Comparison of ENCODE assay signal across 11 mouse cellular contexts in genomic region chr4:55049938-55050610, GRCm38 (mm10).
DNase-seq lines count a peak whose midpoint lies in the region; ATAC-seq lines count a peak whose summit lies in the region.
"Had no signal": no experiment of that assay in that cellular context is flagged by ENCODE, and none has a peak within 500 bp of the region (broad histone marks: within the 10 kb centered on the region; RNA-seq: fewer than 3 reads in every experiment).

No protein-coding gene starts in this region.

- 78% methylated on average over 16 of the region's 16 CpGs for WGBS in forebrain, embryonic 12.5 days
- WGBS in forebrain, embryonic 11.5 days, result 84% methylated on average over 16 of the region's 16 CpGs
- WGBS in hindbrain, embryonic 16.5 days, result 46% methylated on average over 16 of the region's 16 CpGs

- no peak for ATAC-seq in forebrain, embryonic 12.5 days (ENCODE audit: low FRiP score)
- ATAC-seq in forebrain, embryonic 11.5 days (replicated peaks; ENCODE audit: low FRiP score), result no peak
- peak; percentile 60 for ATAC-seq in hindbrain, embryonic 16.5 days

- H3K4me2 ChIP-seq in forebrain, embryonic 12.5 days, result no peak overlapping the region
- H3K4me2 ChIP-seq in forebrain, embryonic 11.5 days (ENCODE audit: low read depth, low read length, severe bottlenecking), result no peak overlapping the region
- no peak overlapping the region for H3K4me2 ChIP-seq in hindbrain, embryonic 16.5 days (ENCODE audit: low read length)

- DNase-seq in forebrain, embryonic 11.5 days (ENCODE audit: low spot score), result no peak
- peak; percentile 59 to 62 for DNase-seq in right cerebral cortex, postnatal 10 days (ENCODE audit: low spot score in 2 of 2)
- DNase-seq in right cerebral cortex, postnatal 36 days (ENCODE audit: low spot score in 2 of 2), result no peak
- DNase-seq in right cerebral cortex, postnatal 4 days, result peak; percentile 30
- no peak for DNase-seq in kidney, adult 11 months
- DNase-seq in adrenal gland, adult (ENCODE audit: inconsistent age in 2 of 2, low spot score in 1 of 2), result no peak
- DNase-seq: heart, postnatal 10 days; thymus, postnatal 25 days had no signal

- H3K27me3 ChIP-seq in forebrain, embryonic 12.5 days, result no peaks in the 10 kb centered on the region
- no peaks in the 10 kb centered on the region for H3K27me3 ChIP-seq in forebrain, embryonic 11.5 days (ENCODE audit: control insufficient read depth, insufficient read depth, low read length)
- no peaks in the 10 kb centered on the region for H3K27me3 ChIP-seq in hindbrain, embryonic 16.5 days (replicated peaks; ENCODE audit: control insufficient read depth, insufficient read depth, low read length)

- H3K9ac ChIP-seq in forebrain, embryonic 12.5 days, result no peak overlapping the region
- no peak overlapping the region for H3K9ac ChIP-seq in forebrain, embryonic 11.5 days (ENCODE audit: low read length)
- no peak overlapping the region for H3K9ac ChIP-seq in hindbrain, embryonic 16.5 days (ENCODE audit: low read depth, low read length)

- peaks cover 92% of the 10 kb centered on the region for H3K36me3 ChIP-seq in forebrain, embryonic 12.5 days (replicated peaks)
- H3K36me3 ChIP-seq in forebrain, embryonic 11.5 days (ENCODE audit: control insufficient read depth, insufficient read depth, low read length), result peaks cover 28% of the 10 kb centered on the region
- peaks cover 18% of the 10 kb centered on the region; the same call in 1 of the 2 replicates for H3K36me3 ChIP-seq in hindbrain, embryonic 16.5 days (ENCODE audit: control insufficient read depth, insufficient read depth, low read length)

- no peaks in the 10 kb centered on the region for H3K4me1 ChIP-seq in forebrain, embryonic 12.5 days
- no peaks in the 10 kb centered on the region for H3K4me1 ChIP-seq in forebrain, embryonic 11.5 days (replicated peaks; ENCODE audit: control insufficient read depth, insufficient read depth, low read length)
- peaks cover 5% of the 10 kb centered on the region; the same call in 1 of the 2 replicates for H3K4me1 ChIP-seq in hindbrain, embryonic 16.5 days (ENCODE audit: control insufficient read depth, insufficient read depth, low read depth, low read length)

- peak overlapping the region; percentile 66; the same call in 1 of the 2 replicates for H3K27ac ChIP-seq in forebrain, embryonic 12.5 days
- no peak overlapping the region for H3K27ac ChIP-seq in forebrain, embryonic 11.5 days (ENCODE audit: low read depth, low read length)
- H3K27ac ChIP-seq in hindbrain, embryonic 16.5 days (ENCODE audit: low read depth, low read length), result peak overlapping the region; percentile 57
- H3K27ac ChIP-seq: kidney, postnatal 0 days had no signal

- H3K9me3 ChIP-seq in forebrain, embryonic 12.5 days, result no peaks in the 10 kb centered on the region
- H3K9me3 ChIP-seq in forebrain, embryonic 11.5 days (ENCODE audit: control insufficient read depth, low read length), result no peaks in the 10 kb centered on the region
- H3K9me3 ChIP-seq in hindbrain, embryonic 16.5 days (ENCODE audit: control insufficient read depth, low read length), result no peaks in the 10 kb centered on the region

- H3K4me3 ChIP-seq in forebrain, embryonic 12.5 days (replicated peaks), result no peak overlapping the region
- no peak overlapping the region for H3K4me3 ChIP-seq in forebrain, embryonic 11.5 days (ENCODE audit: low read depth, low read length)
- no peak overlapping the region for H3K4me3 ChIP-seq in hindbrain, embryonic 16.5 days (ENCODE audit: low read length)

Comparison
In these comparisons a context has a peak if more than half of its experiments do, and no peak if none do; other contexts are left out.
1. DNase-seq: peak in right cerebral cortex, postnatal 10 days (2 of 2) and right cerebral cortex, postnatal 4 days (single experiment); none in forebrain, embryonic 11.5 days (single experiment), right cerebral cortex, postnatal 36 days (0 of 2), kidney, adult 11 months (single experiment) and adrenal gland, adult (0 of 2).